In genomic region chr17:56462835-56463455, GRCm38 (mm10) we compare ENCODE assay signal across 8 mouse cellular contexts. TPM values are rescaled to one million over a fixed set of nuclear protein-coding genes. Genes with fewer than 3 reads are reported as not detected.
DNase-seq lines count a peak whose midpoint lies in the region; ATAC-seq lines count a peak whose summit lies in the region.

No protein-coding gene starts in this region.

- no peak; the same call in 1 of the 2 replicates for ATAC-seq in embryonic facial prominence, embryonic 12.5 days (ENCODE audit: insufficient number of reproducible peaks, insufficient read depth, low FRiP score, low TSS enrichment)
- ATAC-seq in hindbrain, embryonic 13.5 days (ENCODE audit: low FRiP score): peak; percentile 0; the same call in 1 of the 2 replicates
- peak; percentile 0; the same call in 1 of the 2 replicates for ATAC-seq in midbrain, embryonic 15.5 days (replicated peaks)
- ATAC-seq in erythroid progenitor cell, adult 5-6 weeks (replicated peaks; ENCODE audit: low FRiP score, poor library complexity, severe bottlenecking): no peak

- peak; percentile 51 for DNase-seq in kidney, postnatal 10 days
- DNase-seq in kidney, postnatal 14 days: no peak
- no peak for DNase-seq in right cerebral cortex, postnatal 36 days (ENCODE audit: low spot score in 2 of 2)
- DNase-seq in embryo, embryonic 10.5 days (ENCODE audit: low spot score): no peak

- H3K9ac ChIP-seq in embryonic facial prominence, embryonic 12.5 days: peak overlapping the region; percentile 42; the same call in 1 of the 2 replicates
- peak overlapping the region; percentile 73 for H3K9ac ChIP-seq in hindbrain, embryonic 13.5 days
- peak overlapping the region; percentile 43 for H3K9ac ChIP-seq in midbrain, embryonic 15.5 days

- WGBS in embryonic facial prominence, embryonic 12.5 days: 1% methylated on average over 17 of the region's 17 CpGs
- WGBS in hindbrain, embryonic 13.5 days: 5% methylated on average over 17 of the region's 17 CpGs
- 4% methylated on average over 17 of the region's 17 CpGs for WGBS in midbrain, embryonic 15.5 days

- H3K36me3 ChIP-seq in embryonic facial prominence, embryonic 12.5 days: peaks cover 6% of the 10 kb centered on the region
- H3K36me3 ChIP-seq in hindbrain, embryonic 13.5 days: peaks cover 6% of the 10 kb centered on the region
- 0 out of 2 replicates have a peak, but pooled peaks cover 3% of the 10 kb centered on the region for H3K36me3 ChIP-seq in midbrain, embryonic 15.5 days (replicated peaks)

- H3K4me2 ChIP-seq in embryonic facial prominence, embryonic 12.5 days (replicated peaks): peak overlapping the region; percentile 86
- peak overlapping the region; percentile 74 for H3K4me2 ChIP-seq in hindbrain, embryonic 13.5 days
- peak overlapping the region; percentile 58 for H3K4me2 ChIP-seq in midbrain, embryonic 15.5 days

- H3K4me1 ChIP-seq in embryonic facial prominence, embryonic 12.5 days: peaks cover 65% of the 10 kb centered on the region
- peaks cover 99% of the 10 kb centered on the region for H3K4me1 ChIP-seq in hindbrain, embryonic 13.5 days (replicated peaks)
- H3K4me1 ChIP-seq in midbrain, embryonic 15.5 days: peaks cover 84% of the 10 kb centered on the region

- H3K27me3 ChIP-seq in embryonic facial prominence, embryonic 12.5 days: no peaks in the 10 kb centered on the region
- no peaks in the 10 kb centered on the region for H3K27me3 ChIP-seq in hindbrain, embryonic 13.5 days
- no peaks in the 10 kb centered on the region for H3K27me3 ChIP-seq in midbrain, embryonic 15.5 days (replicated peaks)

- H3K9me3 ChIP-seq in embryonic facial prominence, embryonic 12.5 days: no peaks in the 10 kb centered on the region
- H3K9me3 ChIP-seq in hindbrain, embryonic 13.5 days: no peaks in the 10 kb centered on the region
- no peaks in the 10 kb centered on the region for H3K9me3 ChIP-seq in midbrain, embryonic 15.5 days

- H3K27ac ChIP-seq in embryonic facial prominence, embryonic 12.5 days: peak overlapping the region; percentile 97
- H3K27ac ChIP-seq in hindbrain, embryonic 13.5 days: peak overlapping the region; percentile 91
- peak overlapping the region; percentile 82 for H3K27ac ChIP-seq in midbrain, embryonic 15.5 days

- H3K4me3 ChIP-seq in embryonic facial prominence, embryonic 12.5 days: peak overlapping the region; percentile 75
- peak overlapping the region; percentile 51 for H3K4me3 ChIP-seq in hindbrain, embryonic 13.5 days
- peak overlapping the region; percentile 52 for H3K4me3 ChIP-seq in midbrain, embryonic 15.5 days

RNA-seq across cellular contexts. Expression of gene Ptprs, which starts 13.3 kb away (rescaled TPM):
- 158 and 167 TPM in 2 replicates for polyA plus RNA-seq in embryonic facial prominence, embryonic 12.5 days (2016; fragmentation: Nextera tagmentation; extraction: Ambion mirVana)
- 273 TPM in 2 replicates for polyA plus RNA-seq in hindbrain, embryonic 13.5 days (2015; fragmentation: Nextera tagmentation; extraction: Ambion mirVana)
- polyA plus RNA-seq in midbrain, embryonic 15.5 days (2015; fragmentation: Nextera tagmentation; extraction: Ambion mirVana): 339 and 349 TPM in 2 replicates
- total RNA-seq in erythroid progenitor cell, adult 5-6 weeks (2015; ENCODE audit: low replicate concordance): 7.9 and 10.9 TPM in 2 replicates
- total RNA-seq in erythroid progenitor cell, adult 5-6 weeks (2017; ENCODE audit: low replicate concordance): 2.1 and 4.7 TPM in 2 replicates

RNA-seq across cellular contexts. Expression of gene Znrf4, which starts 49.3 kb away (rescaled TPM):
- polyA plus RNA-seq in embryonic facial prominence, embryonic 12.5 days (2016; fragmentation: Nextera tagmentation; extraction: Ambion mirVana): not detected in 2 replicates
- not detected in 2 replicates for polyA plus RNA-seq in hindbrain, embryonic 13.5 days (2015; fragmentation: Nextera tagmentation; extraction: Ambion mirVana)
- polyA plus RNA-seq in midbrain, embryonic 15.5 days (2015; fragmentation: Nextera tagmentation; extraction: Ambion mirVana): not detected in 2 replicates
- total RNA-seq in erythroid progenitor cell, adult 5-6 weeks (2015; ENCODE audit: low replicate concordance): not detected in 2 replicates
- total RNA-seq in erythroid progenitor cell, adult 5-6 weeks (2017; ENCODE audit: low replicate concordance): not detected in 2 replicates

Comparison
In these comparisons a context has a peak if more than half of its experiments do, and no peak if none do; other contexts are left out.
1. ATAC-seq: peak in hindbrain, embryonic 13.5 days (single experiment) and midbrain, embryonic 15.5 days (single experiment); none in embryonic facial prominence, embryonic 12.5 days (single experiment) and erythroid progenitor cell, adult 5-6 weeks (single experiment).
2. Peak in every context shown above with its lines, with median percentiles within 50 percentile points of each other: H3K27ac ChIP-seq, H3K4me2 ChIP-seq, H3K4me3 ChIP-seq and H3K9ac ChIP-seq.